Mouse (Mus musculus): ENCODE results near the gene Tyw3. TPM values are rescaled to one million over a fixed set of nuclear protein-coding genes. Genes with fewer than 3 reads are reported as not detected.
"Not testable (repeated sequence)": the region's sequence is repeated elsewhere in the genome, so short reads cannot be mapped to it uniquely, and the experiment has no call there.

Tyw3 gene
- 20.9 and 23.4 TPM in 2 replicates for polyA plus RNA-seq (2016; fragmentation: Nextera tagmentation; extraction: Ambion mirVana)

- no peaks in the 10 kb centered on the region for H3K9me3 ChIP-seq
- peaks cover 24% of the 10 kb centered on the region for H3K36me3 ChIP-seq (replicated peaks)
- H3K27me3 ChIP-seq (replicated peaks; ENCODE audit: low read depth, poor library complexity, severe bottlenecking) = no peaks in the 10 kb centered on the region
- peak within 1 kb of the TSS; percentile 85 for H3K4me3 ChIP-seq
- DNase-seq (ENCODE audit: low spot score) = peak; percentile 96
- H3K27ac ChIP-seq (replicated peaks) = peak within 1 kb of the TSS; percentile 97
- peaks cover 13% of the 10 kb centered on the region for H3K4me1 ChIP-seq
- WGBS = under 1% methylated on average over 38 of the region's 38 CpGs
Measured at GRCm38 (mm10) chr3:154596934-154597554, at the start of gene Tyw3. TSS of gene Tyw3 (minus strand) at chr3:154597104.

- WGBS = 84% methylated on average over 5 of the region's 5 CpGs
- H3K9me3 ChIP-seq = no peaks in the 10 kb centered on the region
- DNase-seq (ENCODE audit: low spot score) = no peak
- H3K27me3 ChIP-seq (replicated peaks; ENCODE audit: low read depth, poor library complexity, severe bottlenecking) = no peaks in the 10 kb centered on the region
- no peak overlapping the region for H3K4me3 ChIP-seq
- H3K4me1 ChIP-seq = no peaks in the 10 kb centered on the region
- no peaks in the 10 kb centered on the region for H3K36me3 ChIP-seq (replicated peaks)
- H3K27ac ChIP-seq (replicated peaks) = no peak overlapping the region
Measured at GRCm38 (mm10) chr3:154633091-154633490, 36.2 kb upstream of the Tyw3 start.

- not testable (repeated sequence) for H3K36me3 ChIP-seq (replicated peaks); H3K27me3 ChIP-seq (replicated peaks; ENCODE audit: low read depth, poor library complexity, severe bottlenecking); H3K4me1 ChIP-seq; DNase-seq (ENCODE audit: low spot score); H3K9me3 ChIP-seq; H3K4me3 ChIP-seq; H3K27ac ChIP-seq (replicated peaks)
- 87% methylated on average over 2 of the region's 2 CpGs for WGBS
Measured at GRCm38 (mm10) chr3:154631281-154631680, 34.4 kb upstream of the Tyw3 start.

GRCm38 (mm10) chr3:154628284-154628683 lies 31.4 kb upstream of the Tyw3 start:
- H3K4me3 ChIP-seq = no peak overlapping the region
- no peaks in the 10 kb centered on the region for H3K9me3 ChIP-seq
- peaks cover 5% of the 10 kb centered on the region; the same call in 1 of the 2 replicates for H3K36me3 ChIP-seq (replicated peaks)
- H3K27ac ChIP-seq (replicated peaks) = no peak overlapping the region
- no peaks in the 10 kb centered on the region for H3K27me3 ChIP-seq (replicated peaks; ENCODE audit: low read depth, poor library complexity, severe bottlenecking)
- H3K4me1 ChIP-seq = no peaks in the 10 kb centered on the region
- no peak for DNase-seq (ENCODE audit: low spot score)

GRCm38 (mm10) chr3:154616106-154616505 lies 19.2 kb upstream of the Tyw3 start:
- H3K4me3 ChIP-seq = no peak overlapping the region
- H3K36me3 ChIP-seq (replicated peaks) = peaks cover 50% of the 10 kb centered on the region
- H3K4me1 ChIP-seq = no peaks in the 10 kb centered on the region
- no peaks in the 10 kb centered on the region for H3K27me3 ChIP-seq (replicated peaks; ENCODE audit: low read depth, poor library complexity, severe bottlenecking)
- H3K27ac ChIP-seq (replicated peaks) = no peak overlapping the region
- 93% methylated on average over 4 of the region's 4 CpGs for WGBS
- no peaks in the 10 kb centered on the region for H3K9me3 ChIP-seq
- DNase-seq (ENCODE audit: low spot score) = no peak

DNA sequence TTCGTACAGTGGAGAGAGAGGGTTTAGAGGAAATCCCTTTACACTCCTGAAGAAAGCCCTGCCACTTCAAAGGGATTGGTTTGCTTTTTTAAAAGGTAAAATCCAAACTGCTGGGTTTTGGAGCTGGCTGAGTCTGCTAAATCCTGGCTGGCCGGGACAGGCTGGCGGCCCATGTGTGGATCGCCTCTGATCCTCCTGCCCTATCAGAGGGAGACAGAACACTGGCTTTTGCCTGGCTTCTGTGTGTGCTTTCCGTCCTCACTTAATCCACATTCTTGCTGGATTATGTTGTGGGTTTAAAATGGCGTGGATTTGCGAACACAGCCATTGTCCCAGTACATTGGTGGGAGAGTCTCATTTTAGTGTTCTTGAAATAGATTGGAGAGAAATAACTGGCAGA lies 18.4 kb upstream of the Tyw3 start:
- H3K27me3 ChIP-seq (replicated peaks; ENCODE audit: low read depth, poor library complexity, severe bottlenecking) = no peaks in the 10 kb centered on the region
- no peak overlapping the region for H3K4me3 ChIP-seq
- H3K36me3 ChIP-seq (replicated peaks) = peaks cover 50% of the 10 kb centered on the region
- 86% methylated on average over 7 of the region's 7 CpGs for WGBS
- H3K9me3 ChIP-seq = no peaks in the 10 kb centered on the region
- H3K4me1 ChIP-seq = no peaks in the 10 kb centered on the region
- no peak for DNase-seq (ENCODE audit: low spot score)
- no peak overlapping the region for H3K27ac ChIP-seq (replicated peaks)

DNA sequence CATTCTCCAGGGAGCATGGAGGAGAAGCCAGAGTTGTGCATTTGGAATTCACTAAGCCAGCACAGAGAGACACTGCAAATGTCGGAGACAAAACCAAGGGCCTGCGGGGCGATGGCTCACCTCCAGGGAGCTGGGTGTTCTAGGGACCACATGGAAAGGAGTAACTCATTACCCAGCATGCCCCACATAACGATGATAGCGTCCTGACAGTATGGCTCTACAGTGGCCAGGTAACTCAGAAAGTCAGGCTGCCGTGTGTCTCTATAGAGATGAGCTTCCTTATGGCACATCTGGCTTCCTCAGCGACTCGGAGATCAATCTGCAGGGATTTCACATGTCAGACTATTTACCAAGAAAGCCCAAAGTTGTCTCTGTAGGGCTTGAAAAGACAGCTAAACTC lies 17.9 kb upstream of the Tyw3 start:
- no peaks in the 10 kb centered on the region for H3K27me3 ChIP-seq (replicated peaks; ENCODE audit: low read depth, poor library complexity, severe bottlenecking)
- DNase-seq (ENCODE audit: low spot score) = no peak
- no peaks in the 10 kb centered on the region for H3K4me1 ChIP-seq
- WGBS = 90% methylated on average over 8 of the region's 8 CpGs
- no peak overlapping the region for H3K27ac ChIP-seq (replicated peaks)
- H3K4me3 ChIP-seq = no peak overlapping the region
- no peaks in the 10 kb centered on the region for H3K9me3 ChIP-seq
- peaks cover 46% of the 10 kb centered on the region for H3K36me3 ChIP-seq (replicated peaks)

DNA sequence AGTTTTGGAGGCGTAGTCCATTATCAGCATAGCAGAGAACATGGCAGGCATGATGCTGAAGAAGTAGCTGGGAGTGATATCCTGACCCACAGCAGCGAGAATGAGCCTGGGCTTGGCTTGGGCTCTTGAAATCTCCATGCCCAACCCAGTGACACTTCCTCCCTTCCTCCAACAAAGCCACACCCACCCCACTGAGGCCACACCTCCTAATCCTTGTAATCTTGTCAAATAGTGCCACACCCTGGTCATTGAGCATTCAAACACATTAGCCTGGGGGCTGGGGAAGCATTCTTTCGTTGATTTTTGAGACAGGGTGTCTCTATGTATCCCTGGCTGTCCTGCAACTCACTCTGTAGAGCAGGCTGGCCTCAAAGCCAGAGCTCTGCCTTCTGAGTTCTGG lies 15.0 kb upstream of the Tyw3 start:
- peaks cover 60% of the 10 kb centered on the region for H3K36me3 ChIP-seq (replicated peaks)
- no peak overlapping the region for H3K4me3 ChIP-seq
- DNase-seq (ENCODE audit: low spot score) = no peak
- H3K9me3 ChIP-seq = no peaks in the 10 kb centered on the region
- no peaks in the 10 kb centered on the region for H3K4me1 ChIP-seq
- no peak overlapping the region for H3K27ac ChIP-seq (replicated peaks)
- 95% methylated on average over 3 of the region's 3 CpGs for WGBS
- no peaks in the 10 kb centered on the region for H3K27me3 ChIP-seq (replicated peaks; ENCODE audit: low read depth, poor library complexity, severe bottlenecking)

GRCm38 (mm10) chr3:154607896-154608295 lies 11.0 kb upstream of the Tyw3 start:
- Histone ChIP-seq H3K27me3 (replicated peaks; ENCODE audit: low read depth, poor library complexity, severe bottlenecking) (no peaks in the 10 kb centered on the region), H3K9me3 (no peaks in the 10 kb centered on the region), H3K27ac (replicated peaks) (no peak overlapping the region), H3K4me3 (no peak overlapping the region), H3K4me1 (no peaks in the 10 kb centered on the region), H3K36me3 (replicated peaks) (peaks cover 56% of the 10 kb centered on the region)
- WGBS = 75% methylated on average over 1 of the region's 1 CpGs
- no peak for DNase-seq (ENCODE audit: low spot score)

DNA sequence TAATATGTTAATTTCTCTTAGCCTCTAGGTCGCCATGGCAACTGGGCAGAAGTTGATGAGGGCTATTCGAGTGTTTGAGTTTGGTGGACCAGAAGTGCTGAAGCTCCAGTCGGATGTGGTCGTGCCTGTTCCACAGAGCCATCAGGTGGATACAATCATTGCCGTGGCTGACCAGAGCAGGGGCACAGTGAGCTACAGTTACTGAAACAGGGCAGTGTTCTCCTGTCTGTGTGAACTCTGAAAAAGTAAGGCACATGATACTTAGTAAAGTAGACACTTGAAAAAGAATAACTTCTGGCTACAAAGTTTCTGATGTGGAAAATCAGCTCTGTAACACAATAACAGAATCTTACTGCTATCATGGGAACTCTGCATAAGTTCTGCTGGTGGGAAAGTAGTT lies 8.0 kb upstream of the Tyw3 start:
- WGBS = 84% methylated on average over 5 of the region's 5 CpGs
- Histone ChIP-seq H3K27ac (replicated peaks) (no peak overlapping the region), H3K27me3 (replicated peaks; ENCODE audit: low read depth, poor library complexity, severe bottlenecking) (no peaks in the 10 kb centered on the region), H3K36me3 (replicated peaks) (peaks cover 33% of the 10 kb centered on the region), H3K9me3 (no peaks in the 10 kb centered on the region), H3K4me3 (no peak overlapping the region), H3K4me1 (no peaks in the 10 kb centered on the region)
- no peak for DNase-seq (ENCODE audit: low spot score)

GRCm38 (mm10) chr3:154602141-154602540 lies 5.2 kb upstream of the Tyw3 start:
- Histone ChIP-seq H3K9me3 (no peaks in the 10 kb centered on the region), H3K4me1 (peaks cover 9% of the 10 kb centered on the region), H3K27ac (replicated peaks) (no peak overlapping the region), H3K36me3 (replicated peaks) (peaks cover 22% of the 10 kb centered on the region), H3K4me3 (no peak overlapping the region), H3K27me3 (replicated peaks; ENCODE audit: low read depth, poor library complexity, severe bottlenecking) (no peaks in the 10 kb centered on the region)
- no peak for DNase-seq (ENCODE audit: low spot score)

DNA sequence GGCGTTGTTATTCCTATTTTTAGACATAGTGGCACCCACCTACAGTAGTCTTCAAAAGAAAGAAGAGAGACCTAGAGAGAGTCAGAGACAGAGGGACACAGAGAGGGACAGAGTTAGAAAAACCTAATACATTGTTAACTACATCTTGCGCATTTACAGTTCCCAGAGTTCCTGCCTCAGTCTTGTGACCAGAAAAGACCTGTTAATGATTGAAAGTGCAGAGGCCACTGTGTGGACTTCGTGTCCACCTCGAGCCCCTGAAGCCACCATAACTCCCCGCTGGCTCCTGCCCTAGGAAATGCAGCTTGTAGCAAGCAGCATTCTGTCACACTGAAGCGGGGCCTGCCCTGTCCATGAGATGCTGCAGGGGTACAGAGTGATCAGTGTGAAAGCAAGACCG lies 657 bp upstream of the Tyw3 start:
- Histone ChIP-seq H3K27me3 (replicated peaks; ENCODE audit: low read depth, poor library complexity, severe bottlenecking) (no peaks in the 10 kb centered on the region), H3K4me3 (peak overlapping the region; percentile 85), H3K4me1 (peaks cover 13% of the 10 kb centered on the region), H3K27ac (replicated peaks) (peak overlapping the region; percentile 97), H3K36me3 (replicated peaks) (peaks cover 19% of the 10 kb centered on the region), H3K9me3 (no peaks in the 10 kb centered on the region)
- WGBS = 32% methylated on average over 7 of the region's 7 CpGs
- peak; percentile 26 for DNase-seq (ENCODE audit: low spot score)

- WGBS = under 1% methylated on average over 25 of the region's 25 CpGs
Measured at GRCm38 (mm10) chr3:154596488-154596933, 393 bp downstream of the Tyw3 start, which contains the start of gene Cryz. TSS of gene Cryz (plus strand) at chr3:154596711.

More at GRCm38 (mm10) chr3:154596488-154596933, 393 bp downstream of the Tyw3 start, which contains the start of gene Cryz:
- Histone ChIP-seq H3K27me3 (replicated peaks; ENCODE audit: low read depth, poor library complexity, severe bottlenecking) (no peaks in the 10 kb centered on the region), H3K9me3 (no peaks in the 10 kb centered on the region), H3K27ac (replicated peaks) (peak within 1 kb of the TSS; percentile 97), H3K36me3 (replicated peaks) (peaks cover 29% of the 10 kb centered on the region), H3K4me3 (peak within 1 kb of the TSS; percentile 85), H3K4me1 (peaks cover 13% of the 10 kb centered on the region)
- peak; percentile 94 for DNase-seq (ENCODE audit: low spot score)
